Mouse (Mus musculus): ENCODE results near the gene Wsb1. TPM values are rescaled to one million over a fixed set of nuclear protein-coding genes. Genes with fewer than 3 reads are reported as not detected.
"Not testable (repeated sequence)": the region's sequence is repeated elsewhere in the genome, so short reads cannot be mapped to it uniquely, and the experiment has no call there.

Wsb1 gene
- 1 to 10 TPM; 1.9 to 6.9 (median 6.0) TPM for total RNA-seq (2022)

GRCm38 (mm10) chr11:79254391-79255098 lies at the start of gene Wsb1:
Wsb1 (minus strand) TSS chr11:79254671.
- DNase-seq (ENCODE audit: low spot score in 2 of 2): peak; percentile 90 to 93

GRCm38 (mm10) chr11:79304245-79304644 lies 49.8 kb upstream of the Wsb1 start:
- DNase-seq (ENCODE audit: low spot score in 2 of 2): not testable (repeated sequence)

- no peak for DNase-seq (ENCODE audit: low spot score in 2 of 2)
Measured at GRCm38 (mm10) chr11:79303109-79303508, 48.6 kb upstream of the Wsb1 start.

GRCm38 (mm10) chr11:79299719-79300431 lies 45.4 kb upstream of the Wsb1 start:
- DNase-seq (ENCODE audit: low spot score in 2 of 2): no peak

GRCm38 (mm10) chr11:79296856-79297491 lies 42.5 kb upstream of the Wsb1 start, which contains the start of gene Gm9964:
Gm9964 (minus strand) TSS chr11:79296906.
- DNase-seq (ENCODE audit: low spot score in 2 of 2): no peak

- DNase-seq (ENCODE audit: low spot score in 2 of 2): no peak
Measured at GRCm38 (mm10) chr11:79296167-79296566, 41.7 kb upstream of the Wsb1 start.

- no peak for DNase-seq (ENCODE audit: low spot score in 2 of 2)
Measured at GRCm38 (mm10) chr11:79293971-79294370, 39.5 kb upstream of the Wsb1 start.

- no peak for DNase-seq (ENCODE audit: low spot score in 2 of 2)
Measured at GRCm38 (mm10) chr11:79293025-79293424, 38.6 kb upstream of the Wsb1 start.

GRCm38 (mm10) chr11:79292130-79292529 lies 37.7 kb upstream of the Wsb1 start:
- DNase-seq (ENCODE audit: low spot score in 2 of 2): no peak

- no peak for DNase-seq (ENCODE audit: low spot score in 2 of 2)
Measured at GRCm38 (mm10) chr11:79291651-79292050, 37.2 kb upstream of the Wsb1 start.

- DNase-seq (ENCODE audit: low spot score in 2 of 2): peak in 1 of 2 experiments; percentile 12
Measured at GRCm38 (mm10) chr11:79290473-79290872, 36.0 kb upstream of the Wsb1 start.

- DNase-seq (ENCODE audit: low spot score in 2 of 2): no peak
Measured at GRCm38 (mm10) chr11:79288913-79289640, 34.6 kb upstream of the Wsb1 start.

- no peak for DNase-seq (ENCODE audit: low spot score in 2 of 2)
Measured at GRCm38 (mm10) chr11:79288278-79288843, 33.9 kb upstream of the Wsb1 start.

GRCm38 (mm10) chr11:79287447-79287846 lies 33.0 kb upstream of the Wsb1 start:
- no peak for DNase-seq (ENCODE audit: low spot score in 2 of 2)

GRCm38 (mm10) chr11:79286305-79286799 lies 31.9 kb upstream of the Wsb1 start:
- no peak for DNase-seq (ENCODE audit: low spot score in 2 of 2)

GRCm38 (mm10) chr11:79283350-79284030 lies 29.0 kb upstream of the Wsb1 start:
- DNase-seq (ENCODE audit: low spot score in 2 of 2): no peak

GRCm38 (mm10) chr11:79281396-79281795 lies 26.9 kb upstream of the Wsb1 start:
- no peak for DNase-seq (ENCODE audit: low spot score in 2 of 2)

GRCm38 (mm10) chr11:79279732-79280405 lies 25.4 kb upstream of the Wsb1 start:
- no peak for DNase-seq (ENCODE audit: low spot score in 2 of 2)

- DNase-seq (ENCODE audit: low spot score in 2 of 2): no peak
Measured at GRCm38 (mm10) chr11:79273757-79274156, 19.3 kb upstream of the Wsb1 start.

- DNase-seq (ENCODE audit: low spot score in 2 of 2): no peak
Measured at GRCm38 (mm10) chr11:79273039-79273438, 18.6 kb upstream of the Wsb1 start.
